Comparison of ENCODE assay signal across 26 mouse cellular contexts in the genomic region with DNA sequence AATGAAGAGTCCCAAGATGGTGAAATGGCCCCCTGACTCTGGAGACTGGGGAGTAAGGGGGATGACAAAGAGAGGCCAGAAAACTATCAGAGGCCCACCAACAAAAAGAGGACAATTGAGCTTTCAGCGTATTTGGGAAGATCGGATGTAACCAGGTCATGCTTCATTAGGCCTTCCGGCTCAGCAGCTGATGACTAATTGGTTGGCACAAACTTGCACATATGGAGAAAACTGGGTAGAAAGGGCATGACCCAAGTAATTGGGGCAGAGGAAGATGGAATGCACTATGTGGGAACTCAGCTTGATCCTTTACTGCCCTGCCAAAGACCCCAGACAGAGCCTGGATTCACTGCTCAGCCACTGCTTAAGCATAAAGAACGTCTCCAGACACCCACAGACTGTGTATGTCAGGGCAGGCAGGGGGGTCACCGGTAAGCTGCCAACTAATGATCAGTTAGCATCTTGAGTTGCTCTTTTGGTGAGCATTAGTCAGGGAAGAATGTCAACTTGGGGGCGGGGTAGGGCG. TPM values are rescaled to one million over a fixed set of nuclear protein-coding genes. Genes with fewer than 3 reads are reported as not detected.
DNase-seq lines count a peak whose midpoint lies in the region; TF ChIP-seq lines count a peak whose summit lies in the region.
"Had no signal": no experiment of that assay in that cellular context is flagged by ENCODE, and none has a peak within 500 bp of the region (broad histone marks: within the 10 kb centered on the region; RNA-seq: fewer than 3 reads in every experiment).

No protein-coding gene starts in this region.

- DNase-seq in 3134 (ENCODE audit: extremely low read depth, insufficient read length, low spot score) (peak; percentile 25), MN1 (ENCODE audit: low spot score) (peak; percentile 39)
- DNase-seq in brain, embryonic 14.5 days (ENCODE audit: low read depth) = peak; percentile 8
- peak; percentile 97 for DNase-seq in retina, postnatal 1 day
- DNase-seq in left cerebral cortex, postnatal 14 days (ENCODE audit: low spot score in 2 of 2) = no peak
- DNase-seq in layer of hippocampus, adult 18-20 months (ENCODE audit: low spot score in 2 of 2) = no peak
- no peak for DNase-seq in spleen, postnatal 14 days (ENCODE audit: low spot score in 2 of 2)
- DNase-seq: adrenal gland, adult 8-10 months; cerebellum, adult 11 months; cerebellum, adult 9-10 months; cerebellum, postnatal 36 days; gastrocnemius, adult 2 months; gastrocnemius, postnatal 36 days; heart, adult 18-20 months; kidney, adult 9 months; kidney, postnatal 10 days; liver; lung, adult 2 months; lung, postnatal 14 days; midbrain, embryonic 14.5 days; right cerebral cortex, adult 18-20 months; right cerebral cortex, postnatal 4 days; thymus, postnatal 4 days had no signal

- TF ChIP-seq POLR2A in brain, embryonic 14.5 days (IDR thresholded peaks at IDR 0.05; ENCODE audit: borderline replicate concordance, extremely low read depth, insufficient read depth, insufficient read length, poor library complexity, severe bottlenecking) = no peak

- TF ChIP-seq CTCF in brain, embryonic 14.5 days (IDR thresholded peaks at IDR 0.05; ENCODE audit: borderline replicate concordance, extremely low read depth, insufficient read depth, insufficient read length) = no peak

- intact Hi-C loops in left cerebral cortex, postnatal 14 days (cut with DNase I) = no loop called here

RNA-seq across cellular contexts. Expression of gene Hkdc1, which starts 3.4 kb away (rescaled TPM):
- 0.39 and 0.52 TPM in 2 replicates for polyA plus RNA-seq in brain, embryonic 14.5 days (2012; rRNA removed)
- total RNA-seq in left cerebral cortex, postnatal 14 days (2021) = 10 to 100 TPM; 12.5 to 15.3 TPM
- 1 to 10 TPM; 2.7 to 4.3 TPM for total RNA-seq in layer of hippocampus, adult 18-20 months (2021)
- total RNA-seq: adrenal gland, adult 8-10 months; CH12.LX; gastrocnemius, adult 2 months; gastrocnemius, postnatal 36 days; heart, adult 18-20 months; hematopoietic stem cell, adult 5-6 weeks; monocyte, adult 5-6 weeks had no signal

RNA-seq across cellular contexts. Expression of gene 4930507D05Rik, which starts 30.4 kb away (rescaled TPM):
- polyA plus RNA-seq in brain, embryonic 14.5 days (2012; rRNA removed) = 0.95 and 0.97 TPM in 2 replicates
- total RNA-seq in left cerebral cortex, postnatal 14 days (2021) = 1 to 10 TPM; 2.2 to 3.1 TPM
- 1 to 10 TPM in 1 of 2 experiments, under 1 TPM in 1; 0.94 to 1.1 TPM for total RNA-seq in layer of hippocampus, adult 18-20 months (2021)
- total RNA-seq: gastrocnemius, postnatal 36 days; monocyte, adult 5-6 weeks had no signal

RNA-seq across cellular contexts. Expression of gene Supv3l1, which starts 30.6 kb away (rescaled TPM):
- 28.3 and 29.9 TPM in 2 replicates for polyA plus RNA-seq in brain, embryonic 14.5 days (2012; rRNA removed)
- total RNA-seq in left cerebral cortex, postnatal 14 days (2021) = 10 to 100 TPM; 22.6 to 23.2 TPM
- total RNA-seq in layer of hippocampus, adult 18-20 months (2021) = 10 to 100 TPM; 21.6 to 22.3 TPM

RNA-seq across cellular contexts. Expression of gene Hk1, which starts 39.2 kb away (rescaled TPM):
- 59.0 and 98.8 TPM in 2 replicates for polyA plus RNA-seq in brain, embryonic 14.5 days (2012; rRNA removed)
- total RNA-seq in left cerebral cortex, postnatal 14 days (2021) = 100 to 1,000 TPM; 321 to 322 TPM
- total RNA-seq in layer of hippocampus, adult 18-20 months (2021) = 100 to 1,000 TPM; 311 to 316 TPM

Comparison
In these comparisons a context has a peak if more than half of its experiments do, and no peak if none do; other contexts are left out.
1. DNase-seq: peak in 3134 (single experiment), MN1 (single experiment), brain, embryonic 14.5 days (single experiment) and retina, postnatal 1 day (single experiment); none in left cerebral cortex, postnatal 14 days (0 of 2), layer of hippocampus, adult 18-20 months (0 of 2) and spleen, postnatal 14 days (0 of 2).